Mouse (Mus musculus): ENCODE data around the gene Rem1.
A peak's percentile ranks its signal among the peaks of the same experiment; 100 is the strongest.
"Not testable (repeated sequence)": the region's sequence is repeated elsewhere in the genome, so short reads cannot be mapped to it uniquely, and the experiment has no call there.

The Rem1 gene

DNA sequence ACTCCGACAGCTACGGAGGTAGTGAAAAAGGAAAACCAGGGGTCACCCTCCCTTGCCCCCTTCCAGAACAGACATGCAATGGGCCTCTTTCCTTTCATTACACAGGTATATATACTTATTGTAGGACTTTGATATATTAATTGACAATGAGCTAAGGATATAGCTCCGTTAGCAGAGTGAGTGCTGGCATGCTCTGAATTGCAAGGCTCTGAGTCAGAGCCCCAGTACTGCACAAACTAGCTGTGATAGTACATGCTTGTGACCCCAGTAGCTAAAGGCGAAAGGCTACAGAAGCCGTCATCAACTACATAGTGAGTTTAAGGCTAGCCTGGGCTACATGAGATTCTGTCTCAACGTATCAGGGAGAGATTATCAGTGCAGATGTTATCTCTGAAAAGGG is 3.2 kb downstream of the Rem1 start:
- DNase-seq = no peak

DNA sequence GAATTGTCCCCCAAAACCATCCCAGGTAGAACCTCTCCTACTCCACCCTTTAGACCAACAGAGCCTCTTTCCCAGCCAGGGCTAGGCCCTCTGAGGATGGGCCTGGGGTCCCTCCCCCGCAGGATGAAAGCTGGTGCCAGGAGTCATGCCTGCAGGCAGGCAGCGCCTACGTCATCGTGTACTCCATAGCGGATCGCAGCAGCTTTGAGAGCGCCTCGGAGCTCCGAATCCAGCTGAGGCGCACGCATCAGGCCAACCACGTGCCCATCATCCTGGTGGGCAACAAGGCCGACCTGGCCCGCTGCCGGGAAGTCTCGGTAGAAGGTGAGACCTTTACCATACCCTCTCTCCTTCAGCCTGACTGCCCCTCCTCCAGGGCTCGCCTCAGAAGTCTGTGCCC is 6.6 kb downstream of the Rem1 start:
- no peak for DNase-seq

DNA sequence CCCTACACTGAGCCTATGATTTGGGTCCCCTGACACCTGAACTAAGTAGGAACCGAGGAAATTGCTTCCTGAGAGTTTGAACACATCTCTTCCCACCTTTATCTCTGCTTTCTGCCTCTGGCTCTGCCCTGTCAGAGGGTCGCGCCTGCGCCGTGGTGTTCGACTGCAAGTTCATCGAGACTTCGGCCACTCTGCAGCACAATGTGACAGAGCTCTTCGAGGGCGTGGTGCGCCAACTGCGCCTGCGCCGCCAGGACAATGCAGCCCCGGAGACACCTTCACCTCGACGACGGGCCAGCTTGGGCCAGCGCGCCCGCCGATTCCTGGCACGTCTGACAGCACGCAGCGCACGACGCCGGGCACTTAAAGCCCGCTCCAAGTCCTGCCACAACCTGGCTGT is 7.6 kb downstream of the Rem1 start:
- no peak for DNase-seq

DNA sequence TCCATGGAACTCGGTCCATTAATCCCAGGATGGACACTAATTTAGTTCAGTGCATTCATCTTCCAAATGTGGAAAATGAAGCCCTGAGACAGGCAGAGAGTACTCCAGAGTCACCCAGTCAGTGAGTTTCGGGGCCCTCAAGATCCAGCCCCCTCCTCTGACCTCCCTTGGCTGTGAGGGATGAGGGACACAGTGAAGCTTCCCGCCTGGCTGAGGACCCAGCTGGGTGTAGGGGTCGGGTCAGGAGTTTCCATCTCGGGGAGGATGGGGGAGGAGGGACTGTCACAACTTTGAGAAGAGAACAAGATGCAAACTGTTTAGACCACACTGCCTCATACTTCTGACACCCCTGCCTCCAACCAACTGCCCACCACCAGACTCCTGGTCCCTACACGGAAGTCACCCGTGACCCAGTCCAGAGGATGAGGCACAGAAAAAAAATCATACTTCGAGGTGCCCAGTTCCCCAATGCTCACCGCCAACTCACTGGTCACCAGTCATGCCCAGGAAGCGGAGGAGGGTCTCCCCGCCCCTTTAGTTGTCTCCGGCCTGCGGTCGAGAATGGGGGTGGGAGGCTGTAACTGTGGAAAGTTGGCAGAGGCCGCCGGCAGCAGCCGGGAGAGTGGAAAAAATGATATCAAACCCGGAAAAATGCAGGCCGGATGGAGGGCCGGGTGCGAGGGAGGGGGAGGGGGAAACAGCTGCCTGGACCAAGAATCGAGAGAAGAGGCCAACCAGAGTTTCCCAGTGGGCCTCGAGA is 9.7 kb downstream of the Rem1 start:
- no peak for DNase-seq

DNA sequence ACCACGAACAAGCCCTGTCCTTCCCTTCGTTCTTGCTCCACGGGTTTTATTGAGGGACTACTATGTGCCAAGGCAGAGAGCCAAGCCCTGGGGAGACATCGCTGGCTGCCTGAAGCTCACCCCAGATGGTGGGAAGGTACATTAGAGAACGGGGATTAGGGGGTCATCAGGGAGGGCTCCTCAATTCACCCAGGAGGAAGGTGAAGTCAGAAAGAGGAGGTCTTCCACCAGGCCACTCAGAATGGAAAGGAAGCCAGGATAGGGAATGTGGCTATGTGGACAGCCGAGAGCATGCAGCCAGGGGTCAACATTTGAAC is 10.2 kb downstream of the Rem1 start:
- DNase-seq = no peak

DNA sequence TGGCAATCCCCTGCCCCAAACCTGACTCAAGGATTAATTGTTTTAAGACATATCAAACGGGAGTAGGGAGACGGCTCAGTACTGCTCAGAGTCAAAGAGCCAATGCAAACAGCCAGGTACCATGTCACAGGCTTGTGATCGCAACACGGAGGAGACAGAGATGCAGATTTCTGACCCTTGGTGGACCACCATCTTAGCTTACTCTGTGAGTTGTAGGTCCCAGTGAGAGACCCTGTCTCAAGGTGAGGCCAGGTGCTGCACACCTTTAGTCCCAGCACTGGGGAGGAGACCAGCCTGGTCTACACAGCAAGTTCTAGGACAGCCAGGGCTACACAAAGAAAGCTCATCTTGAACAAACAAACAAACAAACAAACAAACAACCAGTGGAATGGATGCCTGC is 10.6 kb downstream of the Rem1 start:
- DNase-seq = no peak

DNA sequence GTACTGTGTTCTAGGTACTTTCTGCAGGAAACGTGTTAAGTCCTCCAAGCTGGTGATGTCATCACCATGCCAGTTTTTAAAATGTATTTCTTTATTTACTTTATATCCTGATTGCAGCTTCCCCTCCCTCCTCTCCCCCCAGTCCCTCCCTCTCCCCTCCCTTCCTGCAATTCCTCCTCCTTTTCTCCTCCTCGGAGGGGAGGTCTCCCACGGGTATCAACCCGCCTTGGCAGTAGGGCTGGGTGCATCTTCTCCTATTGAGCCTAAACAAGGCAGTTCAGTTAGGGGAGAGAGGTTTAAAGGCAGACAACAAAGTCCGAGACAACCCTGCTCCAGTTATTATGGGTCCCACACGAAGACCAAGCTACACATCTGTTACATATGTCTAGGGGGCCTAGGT is 12.1 kb downstream of the Rem1 start:
- no peak for DNase-seq

DNA sequence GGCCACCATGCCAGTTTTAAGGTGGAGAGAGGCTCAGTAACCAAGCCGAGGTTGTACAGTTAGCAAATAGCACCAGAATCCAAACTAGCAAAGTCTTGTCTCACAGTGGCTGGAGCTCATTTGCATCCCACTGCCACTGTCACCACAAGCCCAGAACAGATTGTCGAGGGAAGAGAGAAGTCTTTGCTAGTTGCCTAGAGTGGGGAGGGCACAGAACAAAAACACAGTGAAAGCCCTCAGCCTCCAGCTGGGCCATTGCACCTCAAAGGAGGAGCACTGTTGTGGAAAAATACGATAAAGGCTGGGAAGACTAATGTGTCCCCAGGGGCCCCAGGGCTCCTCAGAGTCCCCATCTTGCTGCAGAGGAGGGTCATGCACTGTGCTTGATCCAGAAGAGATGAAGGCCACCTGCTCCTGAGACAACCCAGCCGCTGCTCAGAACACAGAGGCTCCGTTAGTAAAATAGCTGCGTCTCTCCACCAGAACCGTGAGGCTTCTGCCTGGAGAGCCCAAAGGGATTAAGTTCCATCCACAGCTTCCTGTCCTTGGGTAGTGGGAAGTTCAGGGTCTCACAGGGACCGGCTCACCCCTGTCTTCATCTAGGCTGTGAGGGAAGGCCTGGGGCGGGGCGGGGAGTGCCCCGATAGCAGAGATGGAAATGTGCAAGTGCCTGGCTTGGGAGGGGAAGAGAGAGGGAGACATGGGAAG is 12.8 kb downstream of the Rem1 start:
- no peak for DNase-seq

DNA sequence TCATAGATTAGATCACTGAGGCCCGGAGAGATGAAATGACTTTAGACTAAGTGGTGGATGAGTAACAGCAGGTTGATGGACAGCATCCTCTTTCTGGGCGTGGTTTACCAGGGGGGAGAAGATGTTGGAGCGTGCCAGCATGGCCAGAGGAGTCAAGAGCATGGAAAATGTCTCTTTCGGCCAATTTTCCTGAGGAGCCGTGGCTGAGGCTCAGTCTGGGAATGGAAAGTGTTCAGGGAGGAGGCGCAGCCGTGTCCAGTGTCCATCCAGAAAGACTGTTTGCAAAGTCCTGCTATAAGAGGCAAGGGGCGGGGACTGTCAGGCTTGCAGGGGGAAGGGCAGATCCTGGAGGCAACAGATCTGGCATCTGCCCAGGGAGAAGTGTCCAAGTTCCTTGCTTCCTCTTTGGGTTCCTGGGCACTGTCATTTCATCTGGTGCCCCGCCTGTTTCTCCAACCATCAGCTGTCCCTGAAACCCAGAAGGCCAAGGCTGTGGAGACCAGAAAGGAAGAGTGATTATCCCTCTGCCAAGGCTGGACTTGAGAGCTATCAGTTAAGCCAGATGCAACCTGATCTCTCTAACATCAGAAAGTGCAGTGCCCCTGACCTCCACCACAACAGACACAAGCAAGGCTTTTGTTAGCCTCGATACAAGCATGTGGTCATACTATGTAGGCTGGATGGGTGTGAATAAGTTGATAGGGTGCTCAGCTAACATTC is 26.3 kb downstream of the Rem1 start:
- DNase-seq = no peak

DNA sequence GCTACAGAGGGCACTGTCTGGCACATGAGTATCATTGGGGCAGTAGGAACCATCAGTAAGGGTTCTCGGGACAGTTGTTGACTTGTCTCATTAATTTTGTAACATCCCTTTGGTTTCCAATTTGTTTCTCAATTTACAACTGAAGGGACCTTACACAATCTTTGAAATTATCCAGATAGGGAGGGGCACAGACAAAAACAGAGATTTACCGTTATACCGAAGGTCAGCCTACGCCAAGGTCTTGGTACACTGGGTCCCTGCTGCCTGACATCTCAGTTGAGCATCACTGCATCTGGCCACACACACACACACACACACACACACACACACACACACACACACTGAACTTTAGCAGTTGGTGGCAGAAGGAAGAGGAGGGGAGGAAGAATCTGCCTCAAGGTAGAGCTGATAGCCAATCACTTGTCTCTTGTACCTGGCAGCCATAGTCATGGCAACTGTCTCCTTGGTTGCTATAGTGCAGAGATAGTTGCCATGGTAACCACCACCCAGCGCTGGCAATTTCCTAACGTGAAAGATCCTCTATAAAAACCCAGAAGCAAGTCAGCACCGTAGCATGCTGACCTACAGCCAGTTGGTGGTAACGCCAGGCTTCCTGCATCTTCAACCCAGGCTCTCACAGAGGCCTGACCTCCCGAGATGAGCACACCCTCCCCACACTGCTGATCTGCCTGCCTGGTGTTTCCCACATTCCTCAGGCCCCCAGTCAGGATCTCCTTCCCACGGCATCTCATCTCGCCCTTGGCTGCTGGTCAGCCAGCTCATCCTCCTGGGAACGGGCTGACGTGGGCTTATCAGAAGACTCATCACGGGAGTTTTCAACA is 27.3 kb downstream of the Rem1 start:
- DNase-seq = no peak

DNA sequence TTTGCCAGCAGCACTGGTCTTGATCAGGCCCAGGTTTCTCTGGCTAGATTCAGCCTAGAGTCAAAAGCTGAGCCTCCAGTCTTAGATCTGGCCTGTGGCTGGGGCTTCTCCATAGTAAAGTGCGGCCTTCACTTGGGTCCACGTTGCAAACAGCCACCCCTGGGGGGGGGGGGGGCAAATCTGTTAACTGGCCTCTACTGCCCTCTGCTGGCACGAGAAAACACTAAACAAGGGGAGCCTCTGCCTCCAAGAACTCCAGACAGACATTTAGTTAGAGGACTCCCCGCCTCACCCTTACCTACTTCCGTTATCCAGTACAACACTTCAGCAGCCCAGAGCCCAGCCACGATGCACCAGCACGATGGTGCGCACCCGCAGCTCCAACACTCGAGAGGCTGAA is 30.6 kb downstream of the Rem1 start:
- peak; percentile 38 for DNase-seq

DNA sequence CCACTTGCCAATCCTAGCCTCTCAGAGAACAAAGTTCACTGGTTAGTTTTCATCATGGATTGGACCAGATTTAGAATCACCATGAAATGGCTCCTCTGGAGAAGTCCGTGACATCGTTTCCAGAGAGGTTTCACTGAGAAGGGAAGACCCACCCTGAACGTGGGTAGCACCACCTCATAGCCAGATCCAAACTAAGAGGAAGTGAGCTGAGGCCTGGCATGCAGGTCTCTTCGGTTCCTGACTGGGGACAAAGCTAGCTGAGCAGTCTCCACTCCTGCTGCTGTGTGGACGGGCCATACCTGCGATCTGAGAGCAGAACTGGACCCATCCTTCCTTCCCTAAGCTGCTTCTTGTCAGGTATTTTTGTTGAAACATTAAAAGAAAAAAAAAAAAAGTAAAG is 34.4 kb downstream of the Rem1 start:
- no peak for DNase-seq

DNA sequence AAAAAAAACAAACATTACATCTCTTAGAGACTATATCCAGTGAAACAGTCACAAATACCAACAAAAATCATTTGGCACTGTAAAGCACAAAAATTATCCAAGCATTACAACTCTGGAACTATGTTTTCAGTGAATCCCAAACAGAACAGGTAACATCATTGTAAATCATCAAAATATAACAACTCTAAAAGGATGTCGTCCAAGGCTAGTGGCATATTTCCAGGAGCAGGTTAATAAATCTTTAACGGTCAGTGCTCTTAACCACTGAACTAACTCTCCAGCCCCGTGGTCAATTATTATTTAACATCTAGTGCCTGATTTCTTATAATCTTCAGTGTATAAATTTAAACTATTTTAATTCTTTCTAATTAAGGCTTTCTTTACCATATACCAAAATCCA is 39.4 kb downstream of the Rem1 start:
- not testable (repeated sequence) for DNase-seq

DNA sequence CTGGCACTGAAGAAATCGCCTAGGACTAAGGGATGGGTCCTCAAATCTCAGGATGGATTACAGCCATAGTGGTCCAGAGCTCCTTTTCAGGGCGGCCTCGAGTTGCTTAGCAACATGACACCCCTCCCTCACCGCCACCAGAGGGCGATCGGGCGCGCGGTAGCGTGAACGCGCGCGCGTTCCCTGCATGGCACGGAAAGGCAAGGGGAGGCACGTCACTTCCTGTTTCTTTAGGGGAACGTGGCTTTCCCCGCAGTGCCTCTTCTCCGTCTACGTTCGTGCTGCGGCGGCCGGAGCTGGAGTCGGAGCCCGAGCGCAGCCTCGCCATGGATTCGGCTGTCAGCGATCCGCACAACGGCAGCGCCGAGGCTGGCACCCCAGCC is 42.5 kb downstream of the Rem1 start, which contains the start of gene H13:
H13 (plus strand) TSS at position 206 of the 383 bp plus-strand sequence.
- DNase-seq = peak; percentile 94

DNA sequence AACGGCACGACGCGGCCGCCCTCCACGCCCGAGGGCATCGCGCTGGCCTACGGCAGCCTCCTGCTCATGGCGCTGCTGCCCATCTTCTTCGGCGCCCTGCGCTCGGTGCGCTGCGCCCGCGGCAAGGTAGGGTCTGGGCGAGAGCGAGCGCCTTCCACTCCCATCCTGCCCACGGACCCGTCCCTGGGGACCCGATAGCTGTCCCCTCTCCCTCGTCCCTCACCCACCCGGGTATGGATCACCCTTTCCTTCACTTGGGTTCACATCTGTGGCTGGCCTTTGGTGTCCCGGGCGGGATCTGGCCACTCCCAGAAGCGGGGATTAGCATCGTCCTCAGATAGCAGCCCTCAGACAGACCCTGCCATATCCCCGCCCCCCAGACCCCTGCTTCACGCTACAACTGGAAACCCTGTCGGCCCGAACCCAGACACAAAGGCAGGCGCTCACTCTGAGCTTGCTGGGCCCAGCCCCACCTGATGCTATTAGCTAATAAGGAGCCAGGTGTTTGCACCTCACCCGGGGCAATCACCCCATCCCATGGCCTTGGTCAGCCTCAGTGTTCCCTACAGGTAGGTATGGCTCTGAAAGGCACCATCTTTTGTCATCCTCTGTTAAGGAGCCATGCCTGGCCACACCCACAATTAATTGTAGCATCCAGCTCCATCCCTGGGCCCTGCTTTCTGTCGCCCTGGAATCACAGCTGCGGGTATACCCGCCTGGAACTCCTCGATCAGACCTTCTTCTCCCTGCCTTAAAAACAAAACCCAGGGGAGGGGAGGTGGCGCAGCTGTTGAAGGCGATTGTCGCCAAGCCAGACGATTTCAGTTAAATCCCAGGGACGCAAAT is 43.1 kb downstream of the Rem1 start:
- peak; percentile 61 for DNase-seq

DNA sequence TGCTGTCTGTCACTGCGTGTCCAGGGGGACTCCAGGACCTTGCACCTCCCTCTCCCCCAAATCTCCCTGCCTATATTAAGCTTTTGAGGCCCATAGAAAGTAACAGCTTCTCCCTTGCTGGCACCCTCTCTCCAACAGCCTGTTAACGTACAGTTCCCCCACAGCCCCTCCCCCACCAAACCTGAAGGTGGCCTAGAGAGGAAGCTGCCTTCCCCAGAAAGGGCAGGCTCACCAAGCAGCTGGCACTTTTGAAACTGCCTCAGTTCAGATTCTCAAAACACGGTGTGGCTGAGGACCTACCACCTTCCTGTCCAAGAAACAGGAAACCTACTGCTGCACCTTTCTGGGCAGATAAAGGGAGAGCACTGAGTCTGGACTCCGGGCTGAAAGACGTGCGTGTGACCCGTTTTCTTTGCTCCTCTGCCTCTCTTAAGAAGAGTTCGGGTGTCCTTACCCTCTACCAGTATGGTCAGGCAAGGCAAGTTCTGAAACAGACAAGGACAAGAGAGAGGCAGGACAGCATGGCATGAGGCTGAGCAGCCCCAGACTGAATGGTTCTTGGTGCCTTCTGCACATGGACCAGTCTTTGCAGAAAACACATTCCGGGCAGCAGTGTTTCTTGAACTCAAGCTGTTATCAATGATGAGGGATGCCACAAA is 44.4 kb downstream of the Rem1 start:
- peak; percentile 95 for DNase-seq

DNA sequence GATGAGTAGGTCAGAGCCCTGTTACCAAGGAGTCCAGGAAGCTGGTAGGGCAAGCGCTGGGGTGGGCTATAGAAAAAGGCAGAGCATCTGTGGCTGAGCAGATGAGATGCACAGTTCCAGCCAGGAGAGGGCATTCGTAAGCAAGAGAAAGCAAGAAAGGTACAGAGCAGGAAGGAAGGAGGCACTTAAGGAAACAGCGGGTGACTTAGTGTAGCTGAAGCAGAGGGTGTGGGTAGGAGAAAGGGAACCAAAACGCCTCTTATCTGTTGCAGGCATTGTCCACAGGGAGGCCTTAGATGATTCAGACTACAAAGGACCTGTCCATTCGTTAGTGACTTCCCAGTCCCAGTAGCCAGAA is 44.9 kb downstream of the Rem1 start:
- peak; percentile 81 for DNase-seq

DNA sequence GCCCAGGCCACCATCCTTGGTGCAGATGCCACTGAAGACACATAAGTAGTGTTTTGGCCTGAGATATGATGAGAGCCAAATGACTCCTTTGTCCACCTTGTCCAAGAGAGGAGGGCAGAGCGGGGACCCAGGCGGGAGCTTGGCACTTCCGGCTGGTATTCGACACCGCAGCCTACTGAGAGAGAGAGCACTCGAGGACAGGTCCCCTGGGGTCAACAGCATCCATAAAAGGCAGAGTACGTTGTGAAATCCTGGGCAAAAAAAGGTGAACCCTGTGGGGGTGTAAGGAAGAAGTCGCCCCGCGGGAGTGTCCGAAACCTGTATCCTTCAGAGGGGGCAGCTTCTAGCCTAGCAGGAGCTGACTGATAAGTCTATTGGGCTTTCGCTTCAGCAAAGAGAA is 45.4 kb downstream of the Rem1 start:
- no peak for DNase-seq

DNA sequence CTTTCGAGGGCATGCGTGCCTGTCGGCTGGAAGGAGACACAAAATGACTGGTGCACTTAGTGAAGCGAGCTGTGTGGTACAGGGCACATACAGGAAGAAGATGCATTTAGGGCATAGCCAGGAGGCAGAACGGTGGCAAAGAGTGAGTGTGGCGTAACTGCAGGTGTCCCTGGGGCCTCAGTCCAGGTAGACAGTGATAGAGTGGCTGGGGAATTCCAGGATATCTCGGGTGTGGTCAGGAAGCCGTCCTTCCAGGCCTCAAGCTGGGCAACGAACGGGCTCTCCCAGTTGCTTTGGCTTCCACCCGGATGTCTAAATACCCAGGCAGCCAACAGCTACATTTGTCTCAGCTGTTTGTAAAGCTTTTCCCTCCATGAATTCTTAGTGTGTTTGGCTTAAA is 47.4 kb downstream of the Rem1 start:
- DNase-seq = no peak

DNA sequence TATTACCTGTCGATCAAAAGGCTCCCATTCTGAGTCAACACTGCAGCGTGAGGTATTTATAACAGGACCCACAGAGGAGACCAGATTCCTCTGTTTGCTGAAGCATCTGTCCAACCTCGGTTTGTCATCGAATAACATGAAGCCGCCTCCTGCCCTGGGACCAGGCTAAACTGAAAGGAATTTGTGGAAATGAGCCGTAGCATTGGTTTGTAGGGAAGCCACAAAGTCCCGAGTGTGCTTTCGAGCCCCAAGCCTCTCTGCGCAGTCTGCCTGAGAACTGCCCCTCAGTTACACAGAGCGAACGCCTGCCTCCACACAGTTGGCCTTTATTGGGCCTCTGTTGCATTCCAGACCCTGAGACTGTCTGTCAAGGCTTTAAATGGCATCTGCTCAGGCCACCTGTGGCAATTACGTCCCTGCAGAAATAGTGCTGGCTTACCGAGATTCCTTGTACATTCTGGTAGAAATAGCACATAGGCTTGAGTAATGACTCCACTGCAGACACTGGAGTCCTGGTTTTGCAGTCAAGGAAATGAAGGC is 48.6 kb downstream of the Rem1 start:
- DNase-seq = no peak

DNA sequence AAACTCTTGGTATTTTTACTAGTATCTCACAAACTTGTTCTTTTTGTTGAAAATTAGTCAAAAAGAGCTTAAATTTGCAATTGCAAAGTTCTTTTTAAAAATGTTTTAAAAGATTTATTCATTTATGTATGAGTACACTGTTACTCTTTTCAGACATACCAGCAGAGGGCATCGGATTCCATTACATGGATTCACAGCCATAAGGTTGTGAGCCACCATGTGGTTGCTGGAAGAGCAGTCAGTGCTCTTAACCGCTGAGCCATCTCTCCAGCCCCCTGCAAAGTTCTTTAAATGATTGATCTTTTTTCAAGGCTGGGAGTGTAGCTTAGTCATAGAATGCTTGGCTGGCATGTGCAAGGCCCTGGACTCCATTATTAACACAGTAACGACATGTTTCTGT is 51.6 kb downstream of the Rem1 start:
- DNase-seq = peak; percentile 64

DNA sequence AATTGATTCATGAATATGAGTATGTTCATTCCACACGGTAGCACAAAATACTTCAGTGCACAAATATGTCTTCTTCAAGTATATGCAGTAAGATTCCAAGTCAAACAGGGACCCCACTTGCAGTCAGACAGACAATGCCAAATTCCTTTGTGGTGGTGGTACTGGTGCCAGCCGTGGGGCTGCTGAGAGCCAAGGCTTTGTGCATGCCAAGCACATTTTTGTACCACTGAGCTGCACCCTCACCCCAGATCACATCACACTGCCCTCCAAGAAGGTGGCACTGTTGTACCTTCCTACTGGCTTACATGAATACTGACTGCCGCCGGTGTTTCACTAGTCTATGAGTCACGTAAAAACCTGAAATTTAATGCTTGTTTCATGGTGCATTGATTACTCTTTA is 52.2 kb downstream of the Rem1 start:
- DNase-seq = no peak
